Mouse (Mus musculus) kidney, adult 9 months (tissue): ENCODE data around the gene Nlrp9c.
"Not testable (repeated sequence)": the region's sequence is repeated elsewhere in the genome, so short reads cannot be mapped to it uniquely, and the experiment has no call there.

Experiments used
- DNase-seq: peaks from one replicate; pipeline ENCODE4 v3.0.0; 2022

The Nlrp9c gene

DNA sequence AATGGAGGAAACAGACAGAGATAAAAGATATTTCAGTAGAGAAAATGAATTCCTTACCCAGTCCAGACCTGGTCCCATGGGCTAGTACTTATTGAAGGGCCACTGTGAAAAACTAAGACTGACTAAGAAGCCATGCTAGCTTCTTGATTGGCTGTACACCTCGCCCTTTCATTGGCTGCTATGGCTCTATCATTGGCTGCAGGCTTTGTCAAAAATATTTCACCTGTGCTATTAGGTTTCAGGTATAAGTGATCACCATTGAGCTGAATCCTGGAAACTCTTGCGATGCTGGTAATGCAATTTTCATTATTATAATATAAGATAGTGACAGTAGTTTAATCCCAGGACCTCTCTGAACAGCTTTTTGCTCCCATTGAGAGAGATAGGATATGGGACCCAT is at the start of gene Nlrp9c:
Nlrp9c (minus strand) TSS at position 101 of the 400 bp plus-strand sequence.
- DNase-seq = not testable (repeated sequence)

DNA sequence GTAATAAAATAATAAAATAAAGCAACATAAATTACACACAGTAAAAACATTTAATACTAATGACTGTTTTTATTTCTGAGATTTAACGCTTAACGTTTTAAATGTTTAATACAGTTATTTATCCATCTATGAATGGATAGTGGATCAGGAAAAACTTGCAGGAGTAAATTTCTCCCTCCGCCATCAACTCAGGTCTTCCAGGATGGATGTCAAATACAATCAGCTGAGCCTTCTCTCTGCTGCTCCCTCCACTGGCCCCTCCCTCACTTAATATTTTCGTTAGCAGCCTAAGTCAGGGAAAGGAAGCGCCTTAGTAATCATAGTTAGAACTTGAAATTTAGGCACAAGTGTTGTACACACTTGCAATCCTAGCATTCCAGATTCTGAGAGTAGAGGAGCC is 31.3 kb upstream of the Nlrp9c start, which contains the start of gene Nlrp4a:
Nlrp4a (plus strand) TSS at position 301 of the 400 bp plus-strand sequence.
- DNase-seq = no peak

DNA sequence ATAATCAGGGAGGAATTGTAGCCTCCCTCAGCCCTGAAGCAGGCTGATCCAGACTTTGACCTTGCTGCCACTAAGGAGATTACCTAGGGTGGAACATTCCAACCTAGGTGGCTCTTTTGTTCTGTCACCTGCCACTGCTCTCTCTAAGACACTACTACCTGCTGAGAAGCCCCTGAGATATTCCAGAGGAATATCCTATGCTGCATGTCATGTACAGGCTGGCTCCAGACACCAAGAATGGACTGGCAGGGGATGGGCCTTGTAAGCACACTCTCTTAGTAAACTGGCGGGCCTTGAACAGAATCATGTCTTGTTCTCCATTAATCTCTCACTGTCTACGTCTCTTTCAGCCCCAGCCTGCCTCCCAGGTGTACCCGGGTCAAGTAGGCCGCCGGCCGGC is 11.7 kb downstream of the Nlrp9c start:
- not testable (repeated sequence) for DNase-seq

DNA sequence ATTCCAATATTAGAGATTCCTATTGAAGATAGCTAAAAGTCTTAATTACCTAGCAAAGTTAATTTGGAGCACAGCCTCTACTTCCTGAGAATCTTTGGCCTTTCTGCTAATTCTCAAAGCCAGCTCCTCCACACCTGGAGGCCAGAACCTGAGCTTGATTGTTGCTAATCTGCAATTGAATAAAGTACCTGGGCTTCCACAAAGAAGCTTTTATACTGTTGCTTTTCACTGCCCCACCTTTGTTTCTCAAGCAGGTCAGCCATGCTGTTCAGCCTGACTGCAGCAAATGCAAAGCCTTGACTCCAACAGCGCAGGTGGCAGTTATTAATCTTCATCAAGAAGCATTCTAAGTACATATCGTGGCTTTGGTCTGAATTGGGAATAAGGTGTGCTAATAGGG is 12.4 kb downstream of the Nlrp9c start:
- DNase-seq = not testable (repeated sequence)

DNA sequence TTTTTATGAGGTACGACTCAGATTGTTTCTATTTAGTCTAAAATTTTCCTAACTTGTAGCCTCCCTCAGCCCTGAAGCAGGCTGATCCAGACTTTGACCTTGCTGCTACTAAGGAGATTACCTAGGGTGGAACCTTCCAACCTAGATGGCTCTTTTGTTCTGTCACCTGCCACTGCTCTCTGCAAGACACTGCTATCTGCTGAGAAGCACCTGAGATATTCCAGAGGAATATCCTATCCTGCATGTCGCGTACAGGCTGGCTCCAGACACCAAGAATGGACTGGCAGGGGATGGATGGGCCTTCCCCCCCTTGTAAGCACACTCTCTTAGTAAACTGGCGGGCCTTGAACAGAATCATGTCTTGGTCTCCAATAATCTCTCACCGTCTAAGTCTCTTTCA is 16.8 kb downstream of the Nlrp9c start:
- DNase-seq = not testable (repeated sequence)

DNA sequence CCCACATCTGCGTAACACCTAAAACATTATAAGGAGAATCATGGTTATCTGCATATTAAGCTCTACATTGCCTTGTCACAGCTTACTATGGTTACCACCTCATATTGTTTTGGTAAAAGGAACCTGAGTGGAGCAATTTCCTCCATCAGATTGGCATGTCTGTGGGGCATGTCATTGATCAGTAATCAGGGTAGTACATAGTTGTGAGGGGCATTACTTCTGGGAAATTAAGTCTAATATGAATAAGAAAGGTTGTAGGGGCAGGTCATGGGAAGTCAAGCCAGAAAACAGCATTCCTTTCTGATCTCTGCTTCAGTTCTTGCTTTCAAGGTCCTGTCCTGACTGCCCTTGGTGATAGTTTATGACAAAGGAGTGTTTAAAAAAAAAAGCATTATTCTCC is 22.7 kb downstream of the Nlrp9c start:
- no peak for DNase-seq

DNA sequence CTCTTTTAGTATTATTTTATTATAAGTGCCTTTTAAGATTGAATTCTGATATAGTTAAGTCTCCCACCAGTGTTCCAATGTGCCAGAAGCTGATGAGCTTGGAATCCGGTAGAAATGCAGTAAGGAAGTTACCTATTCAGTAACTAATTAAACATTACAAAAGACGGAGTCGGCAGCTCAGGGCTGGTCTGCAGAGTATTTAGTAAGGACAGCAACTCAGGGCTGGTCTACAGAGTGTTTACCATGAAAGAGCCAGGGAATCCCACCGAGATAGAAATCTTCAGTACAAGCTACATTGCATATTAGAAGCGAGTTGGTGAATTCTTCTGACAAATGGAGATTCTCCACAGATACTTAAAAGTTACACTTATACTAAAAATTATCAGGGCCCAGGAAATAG is 30.3 kb downstream of the Nlrp9c start:
- not testable (repeated sequence) for DNase-seq

DNA sequence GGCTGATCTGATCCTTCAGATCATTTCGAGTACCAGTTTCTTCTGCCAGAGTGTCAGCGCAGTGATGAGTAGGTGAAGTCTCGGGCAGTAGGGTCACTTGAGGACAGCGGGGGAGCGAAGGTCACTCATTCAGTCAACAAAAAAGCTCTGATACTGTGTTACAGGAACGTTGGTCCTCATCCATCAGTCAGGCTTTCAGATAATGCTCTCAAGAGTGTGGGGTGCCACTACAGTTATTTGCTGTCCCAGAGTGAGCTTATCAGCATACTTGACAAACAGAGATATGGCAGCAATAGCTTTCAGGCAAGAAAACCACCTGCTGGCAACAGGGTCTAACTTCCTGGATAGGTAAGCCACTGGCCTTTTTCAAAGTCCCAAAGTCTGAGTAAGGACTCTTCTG is 46.8 kb downstream of the Nlrp9c start:
- DNase-seq = not testable (repeated sequence)

DNA sequence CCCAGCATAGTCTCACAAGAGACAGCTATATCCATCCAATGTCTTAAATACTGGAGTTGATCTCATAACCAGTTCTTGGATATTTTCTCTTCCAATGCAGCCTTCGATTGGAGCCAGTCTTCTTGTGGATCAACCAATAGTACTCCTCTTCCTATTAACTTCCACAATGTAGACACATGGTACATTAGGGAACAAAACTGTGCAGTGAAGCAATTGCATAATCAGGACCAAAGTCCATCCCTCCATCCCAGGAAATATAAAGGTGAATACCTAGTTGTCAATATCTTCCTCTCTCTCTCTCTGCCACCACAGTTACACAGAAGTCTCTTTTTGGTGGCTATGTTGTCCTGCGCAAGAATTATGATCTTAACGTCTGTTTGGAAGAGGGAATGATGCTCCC is 51.2 kb downstream of the Nlrp9c start:
- DNase-seq = not testable (repeated sequence)

DNA sequence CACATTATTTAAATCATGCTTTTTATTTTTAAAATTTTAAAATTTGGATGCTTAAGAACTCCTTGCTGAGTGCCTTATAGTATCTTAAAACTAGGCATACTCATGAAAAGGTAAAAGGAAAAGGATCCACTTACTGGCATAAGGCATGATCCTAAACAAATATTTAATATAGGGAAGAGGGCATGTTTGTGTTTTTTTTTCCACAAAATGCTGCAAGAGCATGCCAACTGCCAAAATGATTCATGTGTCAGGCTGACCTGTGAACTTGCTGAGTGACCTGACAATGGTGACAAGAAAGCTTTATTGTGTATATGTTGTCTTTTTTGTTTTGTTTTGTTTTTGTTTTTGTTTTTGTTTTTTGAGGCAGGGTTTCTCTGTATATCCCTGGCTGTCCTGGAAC is 53.3 kb downstream of the Nlrp9c start:
- DNase-seq = not testable (repeated sequence)

DNA sequence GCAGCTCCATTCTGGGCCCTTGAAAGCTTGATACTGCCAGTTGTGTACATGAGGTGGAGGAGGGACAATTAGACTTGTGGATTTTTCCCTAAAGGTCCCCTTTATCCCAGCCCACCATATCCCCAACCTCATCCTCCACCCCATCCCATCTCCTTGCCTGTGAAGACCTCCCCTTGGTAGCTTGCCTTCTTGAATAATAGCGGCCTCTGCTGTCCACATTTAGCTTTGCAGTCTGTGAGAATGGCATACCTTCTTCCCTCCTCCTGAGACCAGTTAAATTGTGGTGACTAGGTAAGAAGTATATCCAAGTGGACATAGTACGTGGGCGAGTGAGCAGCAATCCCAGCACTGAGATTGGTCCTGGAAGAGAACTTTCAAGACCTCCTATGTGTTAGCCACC is 83.1 kb downstream of the Nlrp9c start:
- peak; percentile 66 for DNase-seq

DNA sequence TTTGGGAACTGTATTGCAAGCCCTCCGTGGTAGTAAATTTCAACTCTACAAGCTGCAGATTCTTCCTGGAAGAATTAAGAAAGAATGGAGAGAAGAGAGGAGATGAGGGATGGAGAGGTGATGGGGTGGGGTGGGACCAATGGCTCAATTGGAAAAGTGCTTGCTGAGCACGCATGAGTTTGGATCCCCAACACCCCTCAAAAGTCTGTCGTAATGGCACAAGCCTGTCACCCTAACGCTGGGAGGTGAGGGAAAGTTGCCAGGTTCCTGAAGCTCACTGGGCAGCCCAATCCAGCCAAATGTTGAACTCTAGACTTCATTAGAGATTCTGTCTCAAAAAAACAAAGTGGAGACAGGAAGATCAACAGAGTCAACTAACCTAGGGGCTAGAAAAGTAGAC is 87.7 kb downstream of the Nlrp9c start:
- not testable (repeated sequence) for DNase-seq

DNA sequence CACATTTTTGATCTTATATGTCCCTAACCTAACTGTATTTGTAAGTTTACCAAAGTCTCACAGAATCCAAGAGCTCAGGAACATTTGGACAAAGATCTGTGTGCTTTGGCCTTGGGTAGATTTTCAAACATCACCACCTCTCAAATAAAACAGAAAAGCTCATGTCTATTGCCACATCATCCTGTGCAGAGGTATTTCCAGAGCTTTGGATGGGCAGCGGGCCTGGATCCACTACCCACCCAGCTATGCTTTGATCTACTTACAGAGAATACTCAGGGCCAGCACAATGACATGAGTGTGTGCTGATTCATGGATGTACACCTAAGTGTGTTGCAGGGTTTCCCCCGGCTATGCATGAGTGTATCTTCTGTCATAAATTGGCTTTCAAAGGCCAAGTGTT is 88.3 kb downstream of the Nlrp9c start:
- not testable (repeated sequence) for DNase-seq

DNA sequence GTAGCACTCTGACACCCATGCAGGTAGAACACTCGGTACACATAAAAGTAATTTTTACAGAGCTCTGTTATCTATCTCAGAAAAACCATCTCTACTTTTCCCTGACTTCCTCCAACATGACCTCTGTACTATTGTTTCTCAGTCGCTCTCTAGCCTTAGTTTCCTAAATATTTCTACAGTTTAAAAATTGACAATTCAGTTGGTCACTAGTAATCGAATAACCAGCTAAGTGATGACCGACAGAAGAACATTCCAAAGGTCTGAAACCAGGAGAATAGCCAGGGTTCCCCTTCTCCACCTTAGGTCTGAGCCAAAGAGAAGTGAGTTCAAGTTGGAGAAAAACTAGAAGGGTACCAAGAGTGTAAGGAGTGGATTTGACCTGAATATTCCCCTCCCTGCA is 91.7 kb downstream of the Nlrp9c start:
- peak; percentile 60 for DNase-seq

DNA sequence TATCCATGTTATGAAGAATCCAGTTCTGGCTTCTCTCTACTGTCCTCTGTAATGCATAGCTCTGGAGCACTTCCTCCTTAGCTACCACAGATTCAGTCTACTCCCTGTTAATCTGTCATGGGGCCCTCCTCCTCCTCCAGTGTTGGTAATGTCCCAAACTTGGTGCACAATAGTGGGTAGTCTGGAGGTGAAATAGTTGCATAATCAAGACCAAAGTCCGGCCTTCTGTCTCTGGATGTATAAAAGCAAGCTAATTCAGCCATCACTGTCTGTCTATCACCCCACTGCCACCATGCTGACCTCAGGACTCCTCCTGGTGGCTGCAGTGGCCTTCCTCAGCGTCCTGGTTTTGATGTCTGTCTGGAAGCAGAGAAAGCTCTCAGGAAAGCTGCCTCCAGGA is 96.6 kb downstream of the Nlrp9c start, which contains the start of gene Cyp2a4:
Cyp2a4 (plus strand) TSS at position 244 of the 400 bp plus-strand sequence.
- peak; percentile 68 for DNase-seq

DNA sequence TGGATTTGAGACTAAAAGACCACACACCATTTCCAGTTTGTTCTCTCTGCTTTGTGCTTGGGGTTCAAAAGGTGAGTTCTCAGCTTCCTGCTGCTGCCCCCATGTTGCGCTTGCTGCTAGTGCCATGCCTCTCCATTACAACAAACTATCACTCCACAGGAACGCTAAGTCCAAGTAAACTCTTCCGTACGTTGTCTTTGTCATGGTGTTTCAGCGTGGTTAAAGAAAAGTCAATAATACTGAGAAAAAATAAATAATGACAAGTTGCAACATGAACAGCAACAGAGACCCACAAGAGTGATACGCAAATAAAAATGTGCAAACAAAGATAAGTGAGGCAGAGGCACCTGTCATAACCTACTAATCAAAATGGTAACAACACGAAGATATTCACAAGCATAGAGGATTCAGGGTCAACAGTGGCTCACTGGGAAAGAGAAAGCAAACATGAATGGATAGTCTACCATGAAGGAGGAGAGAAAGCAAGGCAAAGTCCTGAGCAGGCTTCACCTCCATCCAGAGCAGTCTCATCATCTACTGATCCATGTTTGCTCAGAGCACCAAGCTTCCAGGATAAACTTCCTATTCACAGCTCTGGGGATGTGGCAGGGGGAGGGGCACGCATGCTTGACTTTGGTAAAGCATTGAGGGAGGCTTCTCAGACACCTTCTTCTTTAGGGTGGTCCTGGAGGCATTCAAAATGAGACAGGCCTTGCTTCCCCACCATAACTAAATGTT is 99.9 kb downstream of the Nlrp9c start:
- not testable (repeated sequence) for DNase-seq
